Mouse (Mus musculus) heart, postnatal 0 days (tissue): ENCODE results near the gene Tle3. TPM values are rescaled to one million over a fixed set of nuclear protein-coding genes. Genes with fewer than 3 reads are reported as not detected.

Experiments
- ATAC-seq: fragments of 200-750 bp; cut with Nextera tagmentation; 2 replicates; pipeline ENCODE4 v1.8.0; 2017; ENCODE audit warnings: low read depth, moderate number of reproducible peaks, moderate library complexity; ENCODE audit not compliant: insufficient read depth
- DNase-seq: peaks from one replicate; pipeline ENCODE4 v3.0.0-alpha.2; 2016; ENCODE audit warnings: low spot score
- H3K27ac ChIP-seq: fragments of 300-500 bp; sonication (generic); 2 replicates; pipeline ENCODE4 v1.5.1; 2014; ENCODE audit warnings: low read depth, mild to moderate bottlenecking
- H3K27me3 ChIP-seq: fragments of 300-500 bp; sonication (generic); 2 replicates; pipeline ENCODE4 v1.6.1; 2014; ENCODE audit warnings: low read length, mixed read lengths; ENCODE audit not compliant: control insufficient read depth, insufficient read depth
- H3K36me3 ChIP-seq: fragments of 300-500 bp; sonication (generic); replicated peaks from 2 replicates; pipeline ENCODE4 v1.6.1; 2014; ENCODE audit warnings: low read length, mixed read lengths; ENCODE audit not compliant: control insufficient read depth, insufficient read depth
- H3K4me1 ChIP-seq: fragments of 300-500 bp; sonication (generic); 2 replicates; pipeline ENCODE4 v1.6.1; 2014; ENCODE audit warnings: antibody characterized with exemption; ENCODE audit not compliant: control insufficient read depth, insufficient read depth
- H3K4me2 ChIP-seq: fragments of 300-500 bp; sonication (generic); 2 replicates; pipeline ENCODE4 v1.6.1; 2014; ENCODE audit warnings: low read depth, mild to moderate bottlenecking, low read length, moderate library complexity
- H3K4me3 ChIP-seq: fragments of 300-500 bp; sonication (generic); 2 replicates; pipeline ENCODE4 v1.5.1; 2014; ENCODE audit warnings: low read depth, low read length
- H3K9ac ChIP-seq: fragments of 300-500 bp; sonication (generic); replicated peaks from 2 replicates; pipeline ENCODE4 v1.6.1; 2014; ENCODE audit warnings: low read depth, low read length, mixed read lengths
- H3K9me3 ChIP-seq: fragments of 300-500 bp; sonication (generic); replicated peaks from 2 replicates; pipeline ENCODE4 v1.6.1; 2016; ENCODE audit warnings: low read length; ENCODE audit not compliant: control insufficient read depth
- CTCF ChIP-seq: IDR thresholded peaks from 2 replicates; pipeline ENCODE4 v1.5.1; 2016; ENCODE audit warnings: antibody characterized with exemption, control low read depth, low read depth
- EP300 ChIP-seq: IDR thresholded peaks from 2 replicates; pipeline ENCODE4 v1.6.1; 2016; ENCODE audit warnings: antibody characterized with exemption, low read depth
- WGBS: fragments of 180-500 bp; shearing (Covaris S2); extraction: QIAGEN DNeasy Blood & Tissue Kit; methylation state at CpG from one replicate; pipeline ENCODE4 v1.1.7; 2014; 5-methylcytosine and 5-hydroxymethylcytosine counted together
- polyA plus RNA-seq: library from polyadenylated mRNA; unstranded; fragments of >200 nt; fragmentation: Nextera tagmentation; extraction: Ambion mirVana; gene quantifications from 2 replicates; pipeline ENCODE4 v1.2.1, GENCODE M21; 2015
- total RNA-seq: library from RNA; depleted of rRNA; stranded (reverse); fragments of >200 nt; gene quantifications from 2 replicates; pipeline ENCODE4 v1.2.3, GENCODE M21; 2014; ENCODE audit warnings: low replicate concordance

The Tle3 gene
- total and polyA plus RNA-seq, 2 experiments from 2014 or later, result 4.9 to 22.8 TPM

GRCm38 (mm10) chr9:61344684-61345083 lies 27.5 kb upstream of the Tle3 start:
- WGBS, result 61% methylated on average over 6 of the region's 6 CpGs
- no peaks in the 10 kb centered on the region for H3K4me1 ChIP-seq
- H3K27me3 ChIP-seq, result peaks cover 100% of the 10 kb centered on the region

GRCm38 (mm10) chr9:61347011-61347410 lies 25.2 kb upstream of the Tle3 start:
- TF ChIP-seq EP300 (no peak), CTCF (no peak)
- 0 out of 2 replicates have a peak, but pooled peaks cover 4% of the 10 kb centered on the region for H3K4me1 ChIP-seq
- H3K36me3 ChIP-seq, result no peaks in the 10 kb centered on the region
- H3K4me3 ChIP-seq, result no peak overlapping the region
- no peaks in the 10 kb centered on the region for H3K9me3 ChIP-seq
- H3K27me3 ChIP-seq, result peaks cover 100% of the 10 kb centered on the region
- no peak overlapping the region for H3K4me2 ChIP-seq
- DNase-seq (no peak), ATAC-seq (no peak)
- no peak overlapping the region for H3K27ac ChIP-seq
- no peak overlapping the region for H3K9ac ChIP-seq
- WGBS, result 34% methylated on average over 7 of the region's 7 CpGs

More at GRCm38 (mm10) chr9:61344684-61345083, 27.5 kb upstream of the Tle3 start:
- DNase-seq (no peak), ATAC-seq (no peak)
- Histone ChIP-seq H3K36me3 (no peaks in the 10 kb centered on the region), H3K27ac (no peak overlapping the region), H3K9me3 (no peaks in the 10 kb centered on the region), H3K9ac (no peak overlapping the region), H3K4me3 (no peak overlapping the region), H3K4me2 (no peak overlapping the region)
- TF ChIP-seq CTCF, result no peak
- no peak for TF ChIP-seq EP300

- no peak for DNase-seq
- no peak overlapping the region for H3K4me3 ChIP-seq
- H3K4me1 ChIP-seq, result 0 out of 2 replicates have a peak, but pooled peaks cover 4% of the 10 kb centered on the region
- H3K4me2 ChIP-seq, result no peak overlapping the region
- ATAC-seq, result no peak
- 69% methylated on average over 9 of the region's 9 CpGs for WGBS
- TF ChIP-seq CTCF (no peak), EP300 (no peak)
- H3K36me3 ChIP-seq, result no peaks in the 10 kb centered on the region
- no peak overlapping the region for H3K9ac ChIP-seq
- H3K9me3 ChIP-seq, result no peaks in the 10 kb centered on the region
- peaks cover 100% of the 10 kb centered on the region for H3K27me3 ChIP-seq
- H3K27ac ChIP-seq, result no peak overlapping the region
Measured at GRCm38 (mm10) chr9:61348036-61348435, 24.1 kb upstream of the Tle3 start.

GRCm38 (mm10) chr9:61348616-61349015 lies 23.6 kb upstream of the Tle3 start:
- WGBS, result 70% methylated on average over 6 of the region's 6 CpGs
- Histone ChIP-seq H3K4me2 (no peak overlapping the region), H3K4me1 (0 out of 2 replicates have a peak, but pooled peaks cover 4% of the 10 kb centered on the region), H3K9ac (no peak overlapping the region), H3K36me3 (no peaks in the 10 kb centered on the region), H3K27me3 (peaks cover 100% of the 10 kb centered on the region), H3K4me3 (no peak overlapping the region), H3K9me3 (no peaks in the 10 kb centered on the region), H3K27ac (no peak overlapping the region)
- TF ChIP-seq CTCF (no peak), EP300 (no peak)
- DNase-seq, result no peak
- ATAC-seq, result no peak

- no peaks in the 10 kb centered on the region for H3K36me3 ChIP-seq
- H3K4me1 ChIP-seq, result 0 out of 2 replicates have a peak, but pooled peaks cover 4% of the 10 kb centered on the region
- DNase-seq (peak; percentile 51), ATAC-seq (no peak)
- TF ChIP-seq EP300, result 0 out of 2 replicates have a peak, but pooled peaks have one; percentile 46
- no peak for TF ChIP-seq CTCF
- 61% methylated on average over 7 of the region's 7 CpGs for WGBS
- H3K4me2 ChIP-seq, result no peak overlapping the region
- no peak overlapping the region for H3K27ac ChIP-seq
- H3K9me3 ChIP-seq, result no peaks in the 10 kb centered on the region; the same call in 1 of the 2 replicates
- no peak overlapping the region for H3K9ac ChIP-seq
- no peak overlapping the region for H3K4me3 ChIP-seq
- peaks cover 100% of the 10 kb centered on the region for H3K27me3 ChIP-seq
Measured at GRCm38 (mm10) chr9:61349697-61350096, 22.5 kb upstream of the Tle3 start.

GRCm38 (mm10) chr9:61351164-61351563 lies 21.0 kb upstream of the Tle3 start:
- H3K4me2 ChIP-seq, result no peak overlapping the region
- 0 out of 2 replicates have a peak, but pooled peaks cover 4% of the 10 kb centered on the region for H3K4me1 ChIP-seq
- no peak overlapping the region for H3K9ac ChIP-seq
- 44% methylated on average over 4 of the region's 4 CpGs for WGBS
- DNase-seq (peak; percentile 50), ATAC-seq (peak; percentile 50; the same call in 1 of the 2 replicates)
- TF ChIP-seq EP300 (peak; percentile 88), CTCF (no peak)
- H3K27me3 ChIP-seq, result peaks cover 100% of the 10 kb centered on the region
- H3K36me3 ChIP-seq, result no peaks in the 10 kb centered on the region
- H3K27ac ChIP-seq, result no peak overlapping the region
- H3K4me3 ChIP-seq, result no peak overlapping the region
- H3K9me3 ChIP-seq, result peaks cover 5% of the 10 kb centered on the region
